Mouse (Mus musculus): Measurements from ENCODE around the gene Prss41. TPM values are rescaled to one million over a fixed set of nuclear protein-coding genes. Genes with fewer than 3 reads are reported as not detected.
"Not testable (repeated sequence)": the region's sequence is repeated elsewhere in the genome, so short reads cannot be mapped to it uniquely, and the experiment has no call there.

Prss41 gene
- 1 to 10 TPM; 2.2 to 3.1 TPM for total RNA-seq (2021)
- long read RNA-seq, partial matches to known transcripts: 1 of 3 reads
- long read RNA-seq, other reads (novel, unspliced or antisense): 2 of 3 reads

- peak; percentile 57 to 59 for DNase-seq (ENCODE audit: low spot score in 2 of 2)
These were observed at the start of gene Prss41, which contains the start of gene Prss32 for GRCm38 (mm10) chr17:23843812-23844273. Gene Prss41, minus strand, starts transcription at chr17:23844172. Gene Prss32, plus strand, starts transcription at chr17:23843855.

- not testable (repeated sequence) for DNase-seq (ENCODE audit: low spot score in 2 of 2)
These were observed 36.6 kb upstream of the Prss41 start, which contains the start of the genes Dcpp1 and Dcpp2 for GRCm38 (mm10) chr17:23880576-23880975. Gene Dcpp1, plus strand, starts transcription at chr17:23880876. Gene Dcpp2, plus strand, starts transcription at chr17:23880880.

GRCm38 (mm10) chr17:23877166-23877565, 33.2 kb upstream of the Prss41 start:
- peak; percentile 28 to 30 for DNase-seq (ENCODE audit: low spot score in 2 of 2)

GRCm38 (mm10) chr17:23876741-23877140, 32.8 kb upstream of the Prss41 start:
- DNase-seq (ENCODE audit: low spot score in 2 of 2): peak; percentile 35 to 55

GRCm38 (mm10) chr17:23873884-23874856, 30.2 kb upstream of the Prss41 start:
- peak; percentile 37 to 54 for DNase-seq (ENCODE audit: low spot score in 2 of 2)

- no peak for DNase-seq (ENCODE audit: low spot score in 2 of 2)
These were observed 24.5 kb upstream of the Prss41 start for GRCm38 (mm10) chr17:23868513-23868912.

GRCm38 (mm10) chr17:23867756-23868155, 23.8 kb upstream of the Prss41 start, which contains the start of gene Prss21:
Gene Prss21, plus strand, starts transcription at chr17:23868056.
- no peak for DNase-seq (ENCODE audit: low spot score in 2 of 2)

GRCm38 (mm10) chr17:23862926-23863325, 19.0 kb upstream of the Prss41 start:
- no peak for DNase-seq (ENCODE audit: low spot score in 2 of 2)

GRCm38 (mm10) chr17:23857913-23858312, 13.9 kb upstream of the Prss41 start:
- DNase-seq (ENCODE audit: low spot score in 2 of 2): no peak

- DNase-seq (ENCODE audit: low spot score in 2 of 2): no peak
These were observed 13.2 kb upstream of the Prss41 start for GRCm38 (mm10) chr17:23857193-23857592.

GRCm38 (mm10) chr17:23854229-23854765, 10.3 kb upstream of the Prss41 start:
- no peak for DNase-seq (ENCODE audit: low spot score in 2 of 2)

- DNase-seq (ENCODE audit: low spot score in 2 of 2): peak; percentile 46 to 55
These were observed 9.3 kb upstream of the Prss41 start for GRCm38 (mm10) chr17:23853292-23853691.

GRCm38 (mm10) chr17:23850853-23851749, 7.1 kb upstream of the Prss41 start:
- DNase-seq (ENCODE audit: low spot score in 2 of 2): peak; percentile 77 to 85

GRCm38 (mm10) chr17:23850028-23850427, 6.1 kb upstream of the Prss41 start:
- no peak for DNase-seq (ENCODE audit: low spot score in 2 of 2)

GRCm38 (mm10) chr17:23843141-23843811, 696 bp downstream of the Prss41 start:
- DNase-seq (ENCODE audit: low spot score in 2 of 2): no peak

- DNase-seq (ENCODE audit: low spot score in 2 of 2): peak; percentile 64 to 68
These were observed 2.8 kb downstream of the Prss41 start for GRCm38 (mm10) chr17:23841145-23841544.

- no peak for DNase-seq (ENCODE audit: low spot score in 2 of 2)
These were observed 7.9 kb downstream of the Prss41 start, which contains the start of gene Prss33 for GRCm38 (mm10) chr17:23836006-23836575. Gene Prss33, minus strand, starts transcription at chr17:23836056.

- no peak for DNase-seq (ENCODE audit: low spot score in 2 of 2)
These were observed 12.8 kb downstream of the Prss41 start for GRCm38 (mm10) chr17:23831201-23831600.

GRCm38 (mm10) chr17:23829064-23829619, 14.8 kb downstream of the Prss41 start, which contains the start of gene Elob:
Gene Elob, minus strand, starts transcription at chr17:23829136.
- DNase-seq (ENCODE audit: low spot score in 2 of 2): peak; percentile 78 to 86

Measured in layer of hippocampus, postnatal 10 days (tissue).